24 mouse cellular contexts compared by ENCODE assay signal in the genomic region with DNA sequence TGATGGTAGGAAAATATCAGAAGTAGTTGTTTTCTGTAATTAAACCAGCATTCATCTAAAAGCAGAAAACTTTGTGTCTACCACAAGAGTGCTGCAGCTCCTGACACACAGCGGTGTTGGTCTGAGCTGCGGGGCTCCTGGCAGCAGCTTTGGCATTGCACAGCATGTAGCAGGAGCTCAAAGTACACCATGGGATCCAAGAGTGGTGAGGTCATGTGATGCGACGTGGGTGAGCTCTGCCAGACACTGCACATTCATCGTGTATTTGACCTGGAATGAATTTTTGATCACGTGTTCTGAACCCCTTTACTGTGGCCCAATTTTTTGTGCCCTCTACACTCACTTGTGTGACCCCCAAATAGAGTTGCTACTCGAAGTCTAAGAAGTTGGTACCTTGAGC. TPM values are rescaled to one million over a fixed set of nuclear protein-coding genes. Genes with fewer than 3 reads are reported as not detected.
A peak's percentile ranks its signal among the peaks of the same experiment; 100 is the strongest.
DNase-seq lines count a peak whose midpoint lies in the region; ATAC-seq and TF ChIP-seq lines count a peak whose summit lies in the region.
"Had no signal": no experiment of that assay in that cellular context is flagged by ENCODE, and none has a peak within 500 bp of the region (broad histone marks: within the 10 kb centered on the region; RNA-seq: fewer than 3 reads in every experiment).

No protein-coding gene starts in this region.

- H3K9me3 ChIP-seq in liver, postnatal 0 days (ENCODE audit: low read length), result no peaks in the 10 kb centered on the region
- H3K9me3 ChIP-seq in liver, embryonic 12.5 days (replicated peaks), result no peaks in the 10 kb centered on the region
- H3K9me3 ChIP-seq: embryonic facial prominence, embryonic 13.5 days; forebrain, embryonic 12.5 days; heart, embryonic 13.5 days; hindbrain, embryonic 12.5 days; limb, embryonic 12.5 days; lung, embryonic 15.5 days had no signal

- no peaks in the 10 kb centered on the region for H3K36me3 ChIP-seq in liver, postnatal 0 days (replicated peaks; ENCODE audit: insufficient read depth, low read length)
- no peaks in the 10 kb centered on the region for H3K36me3 ChIP-seq in liver, embryonic 12.5 days
- H3K36me3 ChIP-seq: embryonic facial prominence, embryonic 13.5 days; forebrain, embryonic 12.5 days; heart, embryonic 13.5 days; hindbrain, embryonic 12.5 days; limb, embryonic 12.5 days; lung, embryonic 15.5 days had no signal

- H3K4me1 ChIP-seq in liver, postnatal 0 days (ENCODE audit: insufficient read depth), result no peaks in the 10 kb centered on the region; the same call in 1 of the 2 replicates
- peaks cover 3% of the 10 kb centered on the region; the same call in 1 of the 2 replicates for H3K4me1 ChIP-seq in liver, embryonic 12.5 days
- H3K4me1 ChIP-seq: heart, embryonic 13.5 days; lung, embryonic 15.5 days had no signal

- no peak for TF ChIP-seq CTCF in liver, postnatal 0 days (IDR thresholded peaks at IDR 0.05; ENCODE audit: low read depth)

- no peak overlapping the region for H3K4me2 ChIP-seq in liver, postnatal 0 days (ENCODE audit: low read depth, low read length)
- no peak overlapping the region for H3K4me2 ChIP-seq in liver, embryonic 12.5 days
- H3K4me2 ChIP-seq: embryonic facial prominence, embryonic 13.5 days; forebrain, embryonic 12.5 days; heart, embryonic 13.5 days; hindbrain, embryonic 12.5 days; limb, embryonic 12.5 days; lung, embryonic 15.5 days had no signal

- peak; percentile 77 for ATAC-seq in liver, postnatal 0 days
- no peak for ATAC-seq in liver, embryonic 12.5 days
- ATAC-seq: activated CD4-positive, CD25-positive, alpha-beta regulatory T cell, adult 4 months had no signal

- no peaks in the 10 kb centered on the region for H3K27me3 ChIP-seq in liver, postnatal 0 days (ENCODE audit: insufficient read depth, low read length)
- H3K27me3 ChIP-seq in liver, embryonic 12.5 days (replicated peaks), result peaks cover 12% of the 10 kb centered on the region; the same call in 1 of the 2 replicates
- H3K27me3 ChIP-seq: hindbrain, embryonic 12.5 days; lung, embryonic 15.5 days had no signal

- H3K4me3 ChIP-seq in liver, postnatal 0 days (ENCODE audit: low read depth, low read length), result no peak overlapping the region
- no peak overlapping the region for H3K4me3 ChIP-seq in liver, embryonic 12.5 days
- H3K4me3 ChIP-seq: embryonic facial prominence, embryonic 13.5 days; erythroblast, embryonic 14.5 days; forebrain, embryonic 12.5 days; heart, embryonic 13.5 days; hindbrain, embryonic 12.5 days; layer of hippocampus, adult 2 months; limb, embryonic 12.5 days; lung, embryonic 15.5 days had no signal

- H3K27ac ChIP-seq in liver, postnatal 0 days (ENCODE audit: low read depth), result no peak overlapping the region
- no peak overlapping the region for H3K27ac ChIP-seq in liver, embryonic 12.5 days
- H3K27ac ChIP-seq: embryonic facial prominence, embryonic 13.5 days; forebrain, embryonic 12.5 days; heart, embryonic 13.5 days; hindbrain, embryonic 12.5 days; layer of hippocampus, adult 2 months; limb, embryonic 12.5 days; liver, embryonic 14.5 days; lung, embryonic 15.5 days had no signal

- no peak for TF ChIP-seq EP300 in liver, postnatal 0 days (IDR thresholded peaks at IDR 0.05; ENCODE audit: low read depth)

- WGBS in liver, postnatal 0 days (ENCODE audit: insufficient replicate concordance), result 63% methylated on average over 7 of the region's 7 CpGs
- 70% methylated on average over 7 of the region's 7 CpGs for WGBS in liver, embryonic 12.5 days (ENCODE audit: insufficient replicate concordance)

- H3K9ac ChIP-seq in liver, postnatal 0 days (replicated peaks), result no peak overlapping the region
- H3K9ac ChIP-seq in liver, embryonic 12.5 days, result no peak overlapping the region
- H3K9ac ChIP-seq: embryonic facial prominence, embryonic 13.5 days; forebrain, embryonic 12.5 days; heart, embryonic 13.5 days; hindbrain, embryonic 12.5 days; limb, embryonic 12.5 days; liver, embryonic 14.5 days; lung, embryonic 15.5 days had no signal

- intact Hi-C loops in gastrocnemius, postnatal 14 days (cut with DNase I; ENCODE audit: low total_unique reads), result loop anchor here (10.0 kb wide), 1 partner anchor 208 kb away; a partner anchor contains a TSS

- peak; percentile 63 for DNase-seq in kidney, adult 11 months
- no peak for DNase-seq in kidney, postnatal 4 days
- no peak for DNase-seq in liver, postnatal 0 days
- peak; percentile 24 for DNase-seq in kidney, postnatal 10 days
- DNase-seq in right cerebral cortex, postnatal 14 days, result no peak
- no peak for DNase-seq in gastrocnemius, postnatal 14 days
- DNase-seq: adrenal gland, adult 8-10 months; cerebellum, adult 11-12 months; cerebellum, postnatal 14 days; embryo, embryonic 11 days; lung, postnatal 36 days; thymus, adult 18-20 months; thymus, postnatal 36 days had no signal

RNA-seq across cellular contexts. Expression of a gene that starts 6.1 kb away (rescaled TPM):
- polyA plus RNA-seq in liver, postnatal 0 days (2015; fragmentation: Nextera tagmentation; extraction: Ambion mirVana), result 1.9 and 2.0 TPM in 2 replicates
- polyA plus RNA-seq in liver, embryonic 12.5 days (2016; fragmentation: Nextera tagmentation; extraction: Ambion mirVana), result 2.4 and 3.1 TPM in 2 replicates
- 10 to 100 TPM; 27.0 to 29.8 TPM for total RNA-seq in gastrocnemius, postnatal 14 days (2021)

Comparison
In these comparisons a context has a peak if more than half of its experiments do, and no peak if none do; other contexts are left out.
1. DNase-seq: peak in kidney, adult 11 months (single experiment) and kidney, postnatal 10 days (single experiment); none in kidney, postnatal 4 days (0 of 2), liver, postnatal 0 days (single experiment), right cerebral cortex, postnatal 14 days (single experiment) and gastrocnemius, postnatal 14 days (single experiment).